Mouse (Mus musculus) thymus, postnatal 4 days (tissue): ENCODE measurements at regions not wholly inside any gene's neighbourhood (a gene's known extent, or its start where the extent isn't known, plus 50 kb on each side); places are given as distances from the start of the nearest gene placed in this dataset.

Experiments used
- DNase-seq: peaks from one replicate; pipeline ENCODE4 v3.0.0; 2021

- DNase-seq, result no peak
Observed at GRCm38 (mm10) chr6:31995977-31996376, 54.1 kb upstream of the 1700012A03Rik start.

GRCm38 (mm10) chr6:31995249-31995648 lies 54.8 kb upstream of the 1700012A03Rik start:
- DNase-seq, result no peak

DNA sequence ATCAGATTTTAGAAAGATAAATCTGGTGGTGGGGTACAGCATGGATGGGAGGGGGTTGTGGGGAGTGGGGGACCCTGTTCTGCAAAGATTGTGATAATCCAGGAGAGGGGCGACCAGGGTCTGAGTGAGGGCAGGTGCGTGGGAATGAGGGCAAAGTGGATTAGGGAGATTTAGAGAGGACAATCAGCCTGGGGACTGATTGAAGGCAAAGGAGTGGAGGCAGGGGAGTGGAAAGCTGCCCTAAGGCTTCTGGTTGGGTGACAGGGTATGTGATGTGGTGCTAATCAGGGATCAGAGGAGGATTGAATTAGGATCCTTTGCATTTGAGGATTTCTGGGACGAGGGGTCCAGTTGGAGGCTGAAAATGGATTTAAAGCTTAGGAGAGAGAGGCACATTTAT lies 64.3 kb upstream of the 1700012A03Rik start:
- DNase-seq, result no peak

GRCm38 (mm10) chr6:31976705-31977104 lies 73.3 kb upstream of the 1700012A03Rik start:
- no peak for DNase-seq

DNA sequence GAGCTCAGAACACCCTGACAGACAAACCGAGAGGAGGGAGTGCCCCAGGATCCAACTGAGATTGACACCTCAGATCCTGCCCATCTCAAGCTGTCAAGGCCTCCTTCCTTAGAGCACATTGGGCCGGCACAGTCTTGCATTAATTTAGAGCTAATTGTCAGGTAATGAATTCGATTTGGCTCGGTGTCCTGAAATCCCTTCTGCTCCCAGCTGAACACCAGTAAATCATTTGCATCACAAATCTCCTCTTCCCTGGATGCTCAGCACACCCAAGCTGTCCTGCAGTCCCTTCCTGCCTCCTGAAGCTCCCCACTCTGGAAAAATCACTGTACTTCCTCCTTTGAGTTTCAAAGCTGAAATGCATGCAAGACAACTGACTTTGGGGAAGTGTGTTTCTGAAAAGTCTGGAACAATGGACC lies 102.0 kb upstream of the 1700012A03Rik start:
- no peak for DNase-seq

DNA sequence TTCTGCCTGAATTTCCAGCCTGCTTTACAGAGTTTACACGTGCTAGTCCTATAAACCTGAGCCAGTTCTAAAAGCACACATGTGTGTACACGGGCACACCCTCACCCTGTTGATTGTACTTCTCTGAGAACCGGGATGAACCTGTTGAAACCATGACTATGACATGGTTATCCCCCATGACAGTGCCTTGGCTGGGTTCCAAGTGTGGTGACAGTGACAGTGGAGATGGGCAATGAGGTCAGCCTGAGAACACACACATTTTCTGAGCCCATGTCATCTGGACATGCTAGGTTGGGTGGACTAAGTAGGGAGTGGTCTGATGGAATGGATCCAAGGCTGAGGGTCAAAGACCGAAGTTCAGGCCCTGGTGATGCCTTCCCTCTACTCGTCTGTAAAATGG lies 103.5 kb upstream of the 1700012A03Rik start:
- DNase-seq, result no peak

DNA sequence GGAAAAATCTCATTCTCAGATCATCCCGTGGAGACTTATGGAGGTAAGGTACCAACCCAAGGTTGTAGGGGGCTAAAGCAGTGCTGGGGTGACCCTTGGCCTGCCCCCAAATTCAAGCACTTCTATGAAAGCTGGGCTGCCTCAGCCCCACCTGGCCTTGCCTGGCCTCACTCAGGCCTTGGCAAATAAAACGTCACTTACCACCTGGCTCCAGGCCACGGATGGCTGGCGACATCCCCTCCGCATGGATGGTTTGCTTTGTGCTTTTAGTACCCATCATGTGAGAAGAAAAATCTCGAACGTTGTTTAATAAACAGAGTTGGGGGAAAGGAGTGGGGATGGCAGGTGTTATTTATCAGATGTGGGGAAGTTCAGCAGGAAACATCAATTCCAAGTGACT lies 104.7 kb upstream of the 1700012A03Rik start:
- DNase-seq, result no peak

- DNase-seq, result no peak
Observed at GRCm38 (mm10) chr6:31944546-31944945, 105.5 kb upstream of the 1700012A03Rik start.

DNA sequence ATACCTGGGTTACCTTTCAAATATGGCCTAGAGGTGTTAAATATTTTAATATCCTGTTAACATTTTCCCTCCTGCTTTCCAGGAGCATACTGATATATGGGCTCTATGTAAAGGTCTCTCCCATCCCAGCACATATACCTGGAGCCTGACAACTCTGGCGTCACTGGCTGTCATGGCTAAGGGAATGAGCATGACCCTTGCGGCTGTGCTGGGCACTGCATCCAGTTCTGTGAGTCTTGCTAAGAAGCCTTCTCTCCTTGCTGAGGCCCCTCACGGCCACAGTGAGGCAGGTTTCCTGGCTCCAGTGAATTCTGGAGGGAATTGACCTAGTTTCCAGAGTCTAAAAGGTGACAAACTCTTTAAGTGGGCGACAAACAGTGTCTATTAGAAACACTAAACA lies 107.3 kb upstream of the 1700012A03Rik start:
- DNase-seq, result no peak

GRCm38 (mm10) chr6:31938216-31938814 lies 111.7 kb upstream of the 1700012A03Rik start:
- peak; percentile 92 for DNase-seq

DNA sequence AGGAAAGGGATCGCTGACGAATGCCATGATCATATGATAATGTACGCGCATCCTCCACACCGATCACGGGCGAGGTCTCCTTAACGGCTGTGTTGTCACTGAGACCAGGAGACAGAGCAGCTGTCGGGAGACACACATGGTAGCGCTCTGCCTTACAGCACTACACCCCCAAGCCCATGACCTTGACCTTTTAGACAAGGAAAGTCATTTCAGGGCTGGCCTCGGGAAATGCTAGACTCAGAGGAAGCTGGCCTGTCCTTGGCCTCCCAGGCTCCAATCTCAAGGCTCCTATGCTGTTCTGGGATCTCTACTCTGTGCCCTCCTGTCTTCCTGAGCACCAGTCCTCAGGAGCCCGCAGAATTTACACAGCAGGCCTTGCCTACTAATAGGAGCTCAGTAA lies 112.9 kb upstream of the 1700012A03Rik start:
- no peak for DNase-seq

- DNase-seq, result no peak
Observed at GRCm38 (mm10) chr6:31934826-31935225, 115.2 kb upstream of the 1700012A03Rik start.

- no peak for DNase-seq
Observed at GRCm38 (mm10) chr6:31933956-31934355, 116.1 kb upstream of the 1700012A03Rik start.

DNA sequence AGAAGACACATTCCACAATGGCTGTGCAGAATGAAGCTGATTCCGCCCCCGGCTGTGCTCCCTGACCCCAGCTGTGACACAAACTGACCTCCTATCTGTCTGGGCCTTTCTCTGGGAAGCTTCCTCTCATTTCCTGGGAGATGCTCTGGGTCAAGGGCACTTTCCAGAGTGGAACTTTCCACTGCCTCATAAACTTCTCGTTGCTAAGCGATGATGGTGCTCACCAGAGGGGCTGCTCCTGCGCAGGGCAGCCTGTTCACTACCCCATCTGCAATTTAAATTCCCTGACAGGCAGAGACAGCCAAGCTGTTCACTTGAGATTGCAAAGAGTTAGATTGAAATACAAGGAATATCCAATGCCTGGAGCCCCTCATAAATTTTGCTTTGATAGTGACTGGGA lies 116.7 kb upstream of the 1700012A03Rik start:
- DNase-seq, result no peak

- no peak for DNase-seq
Observed at GRCm38 (mm10) chr6:31931116-31931515, 118.9 kb upstream of the 1700012A03Rik start.

GRCm38 (mm10) chr6:31929165-31929564 lies 120.9 kb upstream of the 1700012A03Rik start:
- no peak for DNase-seq

DNA sequence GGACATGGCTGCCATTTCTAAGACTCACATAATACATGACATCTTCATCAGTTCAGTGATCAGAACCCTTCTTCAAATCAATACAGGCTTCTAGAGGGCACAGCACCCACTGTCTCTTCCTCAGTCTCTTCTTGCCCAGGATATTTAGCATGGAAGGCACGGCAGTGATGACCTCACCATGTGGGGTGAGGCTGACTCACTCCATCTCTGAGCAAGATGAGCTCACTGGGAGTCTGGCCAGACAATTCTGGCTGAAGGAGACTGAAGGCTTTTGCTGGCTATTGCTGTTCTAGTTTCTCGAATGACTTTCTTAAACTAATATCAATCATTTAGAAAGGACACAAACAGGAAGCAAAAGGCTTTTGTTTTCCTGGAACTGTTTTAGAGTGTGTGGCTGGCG lies 122.9 kb upstream of the 1700012A03Rik start:
- no peak for DNase-seq

- DNase-seq, result no peak
Observed at GRCm38 (mm10) chr6:31924669-31925046, 125.4 kb upstream of the 1700012A03Rik start.

DNA sequence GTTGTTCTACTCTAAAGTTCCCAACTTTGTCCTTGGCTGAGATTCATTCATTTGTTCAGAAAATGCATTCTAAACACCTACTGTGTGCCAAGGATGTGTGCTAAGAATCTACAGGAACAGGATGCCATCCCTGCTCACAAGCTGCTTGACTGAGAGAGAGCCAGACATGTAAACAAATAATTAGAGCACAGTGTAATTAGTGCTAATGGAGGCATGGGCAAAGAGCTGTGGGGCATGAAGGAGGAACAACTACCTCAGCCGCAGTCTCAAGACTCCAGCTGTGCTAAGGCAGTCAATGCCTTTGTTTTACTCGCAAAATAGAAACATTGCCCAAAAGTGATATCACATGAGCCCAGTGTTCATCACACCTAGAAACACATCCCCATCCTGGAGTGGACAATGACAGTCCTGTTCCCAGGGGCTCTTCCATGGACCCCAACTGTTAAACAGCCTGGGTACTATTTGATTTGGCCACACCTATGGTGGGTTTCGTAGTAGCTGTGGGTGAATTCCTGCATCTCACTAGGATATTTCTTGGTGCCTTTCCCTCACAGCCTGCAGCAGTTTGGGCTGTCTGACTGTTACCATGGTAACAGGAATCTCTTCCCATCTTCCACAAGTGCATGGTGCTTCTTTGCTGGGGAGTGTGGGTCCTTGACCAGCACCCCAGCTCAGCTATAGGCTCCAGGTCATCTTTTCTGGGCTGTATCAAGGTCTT lies 125.9 kb upstream of the 1700012A03Rik start:
- no peak for DNase-seq

DNA sequence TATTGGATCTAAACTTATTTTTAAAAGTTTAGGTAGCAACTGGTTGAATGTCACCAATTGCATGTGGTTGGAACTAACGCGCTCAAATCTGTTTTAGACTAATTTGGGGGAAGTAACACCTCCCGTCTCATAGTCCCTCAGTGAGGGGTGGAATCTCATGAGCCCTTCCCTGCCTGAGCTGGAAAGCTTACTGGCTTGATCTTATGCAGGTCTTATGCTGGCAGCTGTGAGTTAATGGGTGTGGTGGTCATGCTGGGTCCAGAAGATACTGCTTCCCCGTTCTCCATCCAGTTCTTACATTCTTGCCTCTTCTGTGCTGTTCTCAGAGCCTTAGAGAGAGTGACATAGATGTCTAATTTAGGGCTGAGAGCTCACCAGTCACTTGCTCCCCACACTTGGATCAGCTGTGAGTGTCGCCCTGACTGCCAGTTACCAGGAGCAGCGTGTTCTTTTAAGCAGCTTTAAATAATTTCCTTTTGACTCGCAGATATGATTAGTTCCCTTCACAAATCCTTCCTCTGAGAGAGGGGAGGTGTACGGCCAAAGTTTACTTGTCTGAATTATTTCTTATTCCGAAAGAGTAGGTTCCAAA lies 128.4 kb upstream of the 1700012A03Rik start:
- no peak for DNase-seq

DNA sequence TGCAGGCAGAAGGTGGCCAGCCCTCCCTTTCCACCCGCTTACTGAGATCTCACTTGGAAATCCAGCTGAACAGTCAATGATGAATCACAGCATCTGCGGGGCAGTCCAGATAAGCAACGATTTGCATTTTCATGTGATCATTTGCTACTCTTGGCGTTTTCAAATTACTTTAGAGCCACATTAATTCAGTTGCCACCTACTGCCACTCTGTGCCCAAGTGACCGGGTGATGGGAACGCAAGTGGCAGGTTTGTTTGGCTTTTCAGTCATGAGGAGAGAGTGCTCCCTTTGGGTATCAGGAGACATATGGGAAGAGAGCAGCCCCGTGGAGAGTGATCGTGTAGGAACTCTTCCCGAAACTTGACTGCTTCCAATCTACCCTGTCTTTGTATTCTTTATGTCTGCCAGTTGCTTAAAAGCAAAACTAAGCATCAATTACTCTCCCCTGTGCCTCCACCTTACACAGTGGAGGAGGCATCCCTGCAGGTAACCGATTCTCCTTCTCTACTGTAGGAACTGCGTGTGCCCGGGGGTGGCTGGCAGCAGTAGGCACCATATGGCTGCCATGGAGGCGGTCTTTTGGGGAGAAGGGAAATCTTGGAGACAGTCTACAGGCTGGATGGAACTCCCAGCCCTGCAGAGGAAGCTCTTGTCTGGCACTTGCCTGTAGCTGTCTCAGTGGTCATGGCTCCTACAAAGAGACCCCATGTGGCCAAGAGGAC lies 132.5 kb upstream of the 1700012A03Rik start:
- DNase-seq, result no peak

DNA sequence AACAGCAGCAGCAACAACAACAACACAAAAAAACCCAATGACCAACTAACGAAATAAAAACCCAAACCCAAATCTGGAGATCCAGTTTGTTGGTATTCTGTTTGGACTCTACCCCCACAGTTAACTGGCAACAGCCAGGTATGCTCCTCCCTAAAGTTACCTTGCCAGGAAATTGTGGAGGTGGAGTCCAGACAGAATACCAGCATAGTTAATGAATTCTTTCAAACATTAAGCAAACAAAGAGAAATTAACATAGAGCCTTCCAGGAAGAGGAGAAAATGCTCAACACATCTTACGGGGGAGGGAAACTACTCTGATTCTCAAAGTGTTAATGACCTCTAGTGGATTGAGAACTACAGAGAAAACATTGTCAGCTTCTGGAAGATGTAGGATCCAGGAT lies 148.3 kb upstream of the 1700012A03Rik start:
- DNase-seq, result no peak

- no peak for DNase-seq
Observed at GRCm38 (mm10) chr6:31899055-31899454, 151.0 kb upstream of the 1700012A03Rik start.

DNA sequence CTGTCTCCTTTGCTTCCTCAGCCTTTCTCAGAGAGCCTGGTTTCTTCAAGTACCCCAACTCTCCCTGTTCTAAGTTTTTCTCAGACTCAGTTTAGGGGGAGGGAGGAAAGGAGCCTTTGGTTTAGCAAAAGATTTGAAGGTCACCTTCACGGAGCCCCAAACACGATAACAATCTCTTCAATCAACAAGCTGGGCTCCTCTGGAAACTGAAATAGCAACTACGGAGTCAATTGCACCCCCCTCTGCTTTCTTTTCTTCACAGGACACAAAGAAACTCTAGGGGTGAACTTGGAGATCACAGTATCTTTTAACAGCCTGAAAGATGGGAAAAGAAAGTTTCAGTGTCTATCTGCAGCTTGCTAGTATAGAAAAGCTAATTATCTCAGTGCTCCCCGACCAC lies 151.4 kb upstream of the 1700012A03Rik start:
- DNase-seq, result no peak
